Mouse (Mus musculus) stomach, postnatal 0 days (tissue): ENCODE data around the gene Trp53inp2. TPM values are rescaled to one million over a fixed set of nuclear protein-coding genes. Genes with fewer than 3 reads are reported as not detected.

Source experiments
- ATAC-seq: fragments of 200-750 bp; cut with Nextera tagmentation; 2 replicates; pipeline ENCODE4 v1.8.0; 2017; ENCODE audit not compliant: low FRiP score, low TSS enrichment
- DNase-seq: peaks from one replicate; pipeline ENCODE4 v3.0.0-alpha.2; 2016; ENCODE audit warnings: low spot score
- H3K27ac ChIP-seq: fragments of 300-500 bp; sonication (generic); replicated peaks from 2 replicates; pipeline ENCODE4 v1.5.1; 2014; ENCODE audit warnings: mild to moderate bottlenecking, control low read depth
- H3K27me3 ChIP-seq: fragments of 300-500 bp; sonication (generic); 2 replicates; pipeline ENCODE4 v1.6.1; 2014; ENCODE audit warnings: low read length; ENCODE audit not compliant: control insufficient read depth, insufficient read depth
- H3K36me3 ChIP-seq: fragments of 300-500 bp; sonication (generic); 2 replicates; pipeline ENCODE4 v1.6.1; 2014; ENCODE audit warnings: low read length, mixed read lengths; ENCODE audit not compliant: control insufficient read depth, insufficient read depth
- H3K4me1 ChIP-seq: fragments of 300-500 bp; sonication (generic); replicated peaks from 2 replicates; pipeline ENCODE4 v1.6.1; 2014; ENCODE audit warnings: antibody characterized with exemption; ENCODE audit not compliant: control insufficient read depth, insufficient read depth
- H3K4me2 ChIP-seq: fragments of 300-500 bp; sonication (generic); replicated peaks from 2 replicates; pipeline ENCODE4 v1.6.1; 2014; ENCODE audit warnings: low read depth, mild to moderate bottlenecking, control low read depth, moderate library complexity
- H3K4me3 ChIP-seq: fragments of 300-500 bp; sonication (generic); 2 replicates; pipeline ENCODE4 v1.5.1; 2014; ENCODE audit warnings: low read depth, low read length, control low read depth
- H3K9ac ChIP-seq: fragments of 300-500 bp; sonication (generic); 2 replicates; pipeline ENCODE4 v1.6.1; 2014; ENCODE audit warnings: mild to moderate bottlenecking, low read length, control low read depth, mixed read lengths
- H3K9me3 ChIP-seq: fragments of 300-500 bp; sonication (generic); 2 replicates; pipeline ENCODE4 v1.6.1; 2016; ENCODE audit warnings: low read length; ENCODE audit not compliant: control insufficient read depth
- CTCF ChIP-seq: IDR thresholded peaks from 2 replicates; pipeline ENCODE4 v1.5.1; 2016; ENCODE audit warnings: antibody characterized with exemption, low read depth, mild to moderate bottlenecking, moderate library complexity
- EP300 ChIP-seq: optimal IDR thresholded peaks from 2 replicates; pipeline ENCODE3; 2016; ENCODE audit warnings: antibody characterized with exemption
- WGBS: fragments of 180-500 bp; shearing (Covaris S2); extraction: QIAGEN DNeasy Blood & Tissue Kit; methylation state at CpG from one replicate; pipeline ENCODE4 v1.1.7; 2014; 5-methylcytosine and 5-hydroxymethylcytosine counted together
- polyA plus RNA-seq: library from polyadenylated mRNA; unstranded; fragments of >200 nt; fragmentation: Nextera tagmentation; extraction: Ambion mirVana; gene quantifications from 2 replicates; pipeline ENCODE4 v1.2.1, GENCODE M21; 2015

Gene Trp53inp2
- 29.4 and 37.1 TPM in 2 replicates for polyA plus RNA-seq

GRCm38 (mm10) chr2:155380261-155381059 lies at the start of gene Trp53inp2:
TSS of gene Trp53inp2 (plus strand) at chr2:155381059.
- no peak for TF ChIP-seq CTCF
- TF ChIP-seq EP300 = no peak
- Histone ChIP-seq H3K4me3 (peak within 1 kb of the TSS; percentile 84), H3K36me3 (no peaks in the 10 kb centered on the region), H3K9ac (peak within 1 kb of the TSS; percentile 93), H3K27ac (peak within 1 kb of the TSS; percentile 99), H3K4me2 (peak within 1 kb of the TSS; percentile 86), H3K27me3 (no peaks in the 10 kb centered on the region), H3K9me3 (no peaks in the 10 kb centered on the region), H3K4me1 (peaks cover 4% of the 10 kb centered on the region; the same call in 1 of the 2 replicates)
- ATAC-seq (no peak), DNase-seq (no peak)
- WGBS = 46% methylated on average over 8 of the region's 8 CpGs

- H3K4me2 ChIP-seq = no peak overlapping the region
- H3K27me3 ChIP-seq = no peaks in the 10 kb centered on the region
- TF ChIP-seq CTCF = no peak
- TF ChIP-seq EP300 = no peak
- DNase-seq (peak; percentile 70), ATAC-seq (peak; percentile 96)
- 53% methylated on average over 4 of the region's 4 CpGs for WGBS
- no peak overlapping the region for H3K4me3 ChIP-seq
- no peaks in the 10 kb centered on the region for H3K4me1 ChIP-seq
- H3K27ac ChIP-seq = peak overlapping the region; percentile 69
- H3K9ac ChIP-seq = no peak overlapping the region
- H3K9me3 ChIP-seq = no peaks in the 10 kb centered on the region
- peaks cover 5% of the 10 kb centered on the region; the same call in 1 of the 2 replicates for H3K36me3 ChIP-seq
These were observed 49.5 kb upstream of the Trp53inp2 start for GRCm38 (mm10) chr2:155331351-155331750.

GRCm38 (mm10) chr2:155333421-155333820 lies 47.4 kb upstream of the Trp53inp2 start:
- Histone ChIP-seq H3K4me1 (no peaks in the 10 kb centered on the region), H3K27ac (no peak overlapping the region), H3K4me3 (no peak overlapping the region), H3K36me3 (no peaks in the 10 kb centered on the region; the same call in 1 of the 2 replicates), H3K9ac (no peak overlapping the region), H3K4me2 (no peak overlapping the region), H3K9me3 (no peaks in the 10 kb centered on the region), H3K27me3 (no peaks in the 10 kb centered on the region)
- no peak for DNase-seq
- TF ChIP-seq CTCF = no peak
- ATAC-seq = no peak
- WGBS = 86% methylated on average over 1 of the region's 1 CpGs

GRCm38 (mm10) chr2:155335231-155335630 lies 45.6 kb upstream of the Trp53inp2 start:
- H3K4me1 ChIP-seq = no peaks in the 10 kb centered on the region
- H3K27ac ChIP-seq = no peak overlapping the region
- ATAC-seq = no peak
- no peaks in the 10 kb centered on the region for H3K27me3 ChIP-seq
- no peak overlapping the region for H3K4me3 ChIP-seq
- H3K36me3 ChIP-seq = no peaks in the 10 kb centered on the region; the same call in 1 of the 2 replicates
- no peaks in the 10 kb centered on the region for H3K9me3 ChIP-seq
- H3K9ac ChIP-seq = no peak overlapping the region
- 73% methylated on average over 1 of the region's 1 CpGs for WGBS
- no peak for DNase-seq
- no peak overlapping the region for H3K4me2 ChIP-seq
- TF ChIP-seq CTCF (no peak), EP300 (no peak)

GRCm38 (mm10) chr2:155336254-155336653 lies 44.6 kb upstream of the Trp53inp2 start:
- no peaks in the 10 kb centered on the region for H3K4me1 ChIP-seq

GRCm38 (mm10) chr2:155340166-155340565 lies 40.7 kb upstream of the Trp53inp2 start:
- H3K4me3 ChIP-seq = no peak overlapping the region
- TF ChIP-seq EP300 (no peak), CTCF (no peak)
- no peak overlapping the region for H3K4me2 ChIP-seq
- no peaks in the 10 kb centered on the region for H3K4me1 ChIP-seq
- peaks cover 2% of the 10 kb centered on the region; the same call in 1 of the 2 replicates for H3K36me3 ChIP-seq
- H3K27me3 ChIP-seq = no peaks in the 10 kb centered on the region
- H3K27ac ChIP-seq = peak overlapping the region; percentile 35
- no peak overlapping the region for H3K9ac ChIP-seq
- ATAC-seq = peak; percentile 81
- no peak for DNase-seq
- no peaks in the 10 kb centered on the region for H3K9me3 ChIP-seq

More at GRCm38 (mm10) chr2:155336254-155336653, 44.6 kb upstream of the Trp53inp2 start:
- WGBS = 97% methylated on average over 3 of the region's 3 CpGs
- no peak overlapping the region for H3K4me3 ChIP-seq
- no peak overlapping the region for H3K9ac ChIP-seq
- no peak for DNase-seq
- no peaks in the 10 kb centered on the region for H3K9me3 ChIP-seq
- TF ChIP-seq EP300 (no peak), CTCF (no peak)
- no peak overlapping the region for H3K27ac ChIP-seq
- no peak for ATAC-seq
- H3K36me3 ChIP-seq = no peaks in the 10 kb centered on the region; the same call in 1 of the 2 replicates
- H3K27me3 ChIP-seq = no peaks in the 10 kb centered on the region
- H3K4me2 ChIP-seq = no peak overlapping the region
